Mouse (Mus musculus): ENCODE measurements at regions not wholly inside any gene's neighbourhood (a gene's known extent, or its start where the extent isn't known, plus 50 kb on each side); places are given as distances from the start of the nearest gene placed in this dataset.

DNA sequence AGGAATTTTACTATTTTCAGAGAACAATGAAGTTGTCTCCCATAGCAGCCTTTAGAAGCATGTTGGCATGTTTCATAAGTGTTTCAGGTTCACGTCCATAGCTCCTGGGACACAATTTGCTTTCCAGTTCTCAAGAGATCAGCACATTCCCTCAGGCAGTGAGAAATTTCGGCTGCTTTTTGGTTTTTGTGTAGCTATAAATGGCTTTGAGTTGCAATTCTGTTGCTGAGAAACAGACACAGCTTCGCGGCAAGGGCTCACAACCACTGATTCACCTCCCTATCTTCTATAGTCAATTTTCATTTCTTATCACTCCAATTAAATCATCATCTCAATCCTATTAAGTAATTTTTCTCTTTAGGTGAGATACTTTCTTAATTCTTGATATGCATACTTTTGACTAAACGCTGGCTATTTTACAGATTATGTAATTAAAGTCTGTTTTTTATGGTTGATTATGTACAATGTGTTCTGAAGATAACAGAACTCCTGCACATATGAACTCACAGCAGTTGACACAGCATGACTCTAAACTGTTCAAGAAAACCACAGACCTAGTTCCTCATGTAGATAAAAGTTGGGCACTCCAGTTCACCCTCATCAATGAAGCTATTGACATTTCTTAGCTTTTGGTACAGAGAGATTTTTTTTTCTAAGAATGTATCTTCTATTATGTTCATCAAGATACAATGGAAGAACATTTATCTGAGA, 694.1 kb upstream of the Gm21833 start:
- peak; percentile 19 for DNase-seq (ENCODE audit: extremely low read depth, low read depth)

GRCm38 (mm10) chr16:82135255-82135654, 692.9 kb upstream of the Gm21833 start:
- DNase-seq (ENCODE audit: extremely low read depth, low read depth): no peak

- DNase-seq (ENCODE audit: extremely low read depth, low read depth): no peak
These were observed 645.4 kb upstream of the Gm21833 start for GRCm38 (mm10) chr16:82182797-82183196.

GRCm38 (mm10) chr16:82232916-82233315, 595.3 kb upstream of the Gm21833 start:
- DNase-seq (ENCODE audit: extremely low read depth, low read depth): no peak

GRCm38 (mm10) chr16:82243851-82244250, 584.3 kb upstream of the Gm21833 start:
- no peak for DNase-seq (ENCODE audit: extremely low read depth, low read depth)
